Mouse (Mus musculus): ENCODE results near the gene Mamstr. TPM values are rescaled to one million over a fixed set of nuclear protein-coding genes. Genes with fewer than 3 reads are reported as not detected.

Gene Mamstr
- total RNA-seq, 2 experiments from 2014 or later: 2.2 to 2.6 TPM

GRCm38 (mm10) chr7:45625481-45625880, 14.3 kb upstream of the Mamstr start:
- DNase-seq (ENCODE audit: low spot score in 2 of 2): no peak
- intact Hi-C loops (cut with DNase I): no loop called here

GRCm38 (mm10) chr7:45626571-45627076, 13.2 kb upstream of the Mamstr start:
- no peak for DNase-seq (ENCODE audit: low spot score in 2 of 2)
- intact Hi-C loops (cut with DNase I): no loop called here

GRCm38 (mm10) chr7:45627261-45627660, 12.5 kb upstream of the Mamstr start, which contains the start of gene Rasip1:
Gene Rasip1 (plus strand): TSS chr7:45627488.
- intact Hi-C loops (cut with DNase I): no loop called here

GRCm38 (mm10) chr7:45628364-45629294, 11.1 kb upstream of the Mamstr start:
- peak; percentile 84 to 89 for DNase-seq (ENCODE audit: low spot score in 2 of 2)
- intact Hi-C loops (cut with DNase I): no loop called here

More at GRCm38 (mm10) chr7:45627261-45627660, 12.5 kb upstream of the Mamstr start, which contains the start of gene Rasip1:
- DNase-seq (ENCODE audit: low spot score in 2 of 2): no peak

- intact Hi-C loops (cut with DNase I): no loop called here
Measured at GRCm38 (mm10) chr7:45630064-45630907, 9.5 kb upstream of the Mamstr start.

GRCm38 (mm10) chr7:45632499-45632898, 7.3 kb upstream of the Mamstr start:
- intact Hi-C loops (cut with DNase I): no loop called here
- DNase-seq (ENCODE audit: low spot score in 2 of 2): peak in 1 of 2 experiments; percentile 42

More at GRCm38 (mm10) chr7:45630064-45630907, 9.5 kb upstream of the Mamstr start:
- DNase-seq (ENCODE audit: low spot score in 2 of 2): no peak

- intact Hi-C loops (cut with DNase I): no loop called here
Measured at GRCm38 (mm10) chr7:45634946-45635681, 4.7 kb upstream of the Mamstr start.

GRCm38 (mm10) chr7:45635711-45636688, 3.8 kb upstream of the Mamstr start:
- DNase-seq (ENCODE audit: low spot score in 2 of 2): no peak
- intact Hi-C loops (cut with DNase I): no loop called here

More at GRCm38 (mm10) chr7:45634946-45635681, 4.7 kb upstream of the Mamstr start:
- no peak for DNase-seq (ENCODE audit: low spot score in 2 of 2)

GRCm38 (mm10) chr7:45637710-45638109, 2.1 kb upstream of the Mamstr start:
- no peak for DNase-seq (ENCODE audit: low spot score in 2 of 2)
- intact Hi-C loops (cut with DNase I): no loop called here

- DNase-seq (ENCODE audit: low spot score in 2 of 2): peak; percentile 97 to 98
- intact Hi-C loops (cut with DNase I): no loop called here
Measured at GRCm38 (mm10) chr7:45638623-45639401, 965 bp upstream of the Mamstr start.

- intact Hi-C loops (cut with DNase I): loop anchor here (5.0 kb wide), 1 partner anchor 57 kb away; the partner anchor contains the start of gene Car11
- no peak for DNase-seq (ENCODE audit: low spot score in 2 of 2)
Measured at GRCm38 (mm10) chr7:45640191-45640957, 597 bp downstream of the Mamstr start.

- DNase-seq (ENCODE audit: low spot score in 2 of 2): no peak
- intact Hi-C loops (cut with DNase I): loop anchor here (5.0 kb wide), 1 partner anchor 56 kb away; the partner anchor contains the start of gene Car11
Measured at GRCm38 (mm10) chr7:45641391-45642040, 1.7 kb downstream of the Mamstr start.

GRCm38 (mm10) chr7:45642083-45642482, 2.3 kb downstream of the Mamstr start:
- no peak for DNase-seq (ENCODE audit: low spot score in 2 of 2)
- intact Hi-C loops (cut with DNase I): loop anchor here (5.0 kb wide), 1 partner anchor 55 kb away; the partner anchor contains the start of gene Car11

- no peak for DNase-seq (ENCODE audit: low spot score in 2 of 2)
- intact Hi-C loops (cut with DNase I): loop anchor here (5.0 kb wide), 1 partner anchor 55 kb away; the partner anchor contains the start of gene Car11
Measured at GRCm38 (mm10) chr7:45642503-45643255, 2.9 kb downstream of the Mamstr start.
